Mouse (Mus musculus): Measurements from ENCODE around the gene Ppard.

DNA sequence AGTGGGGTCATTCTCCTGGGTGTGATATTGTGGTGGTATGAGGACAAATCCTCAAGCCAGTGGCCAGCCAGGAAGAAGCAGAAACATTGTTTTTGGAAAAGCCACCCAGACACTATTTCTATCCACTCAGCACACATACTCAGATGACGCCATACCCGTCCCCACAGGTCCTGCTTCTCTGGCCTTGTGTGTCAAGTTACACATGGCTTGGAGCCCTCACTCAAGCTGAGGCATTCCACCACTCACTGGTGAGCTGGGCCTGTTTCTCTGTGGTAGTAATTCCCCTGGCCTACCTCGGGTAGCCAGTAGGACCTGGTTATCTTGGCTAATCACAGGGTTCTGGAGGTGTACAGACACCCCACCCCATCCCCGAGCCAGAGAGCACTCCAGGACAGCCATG lies 61.2 kb downstream of the Ppard start:
- TF ChIP-seq GATA1 (IDR thresholded peaks at IDR 0.05; ENCODE audit: low read length) (no peak), TAL1 (IDR thresholded peaks at IDR 0.05; ENCODE audit: low read length) (no peak)

Measured in erythroblast, embryonic 14.5 days (primary cell).